In the genomic region with DNA sequence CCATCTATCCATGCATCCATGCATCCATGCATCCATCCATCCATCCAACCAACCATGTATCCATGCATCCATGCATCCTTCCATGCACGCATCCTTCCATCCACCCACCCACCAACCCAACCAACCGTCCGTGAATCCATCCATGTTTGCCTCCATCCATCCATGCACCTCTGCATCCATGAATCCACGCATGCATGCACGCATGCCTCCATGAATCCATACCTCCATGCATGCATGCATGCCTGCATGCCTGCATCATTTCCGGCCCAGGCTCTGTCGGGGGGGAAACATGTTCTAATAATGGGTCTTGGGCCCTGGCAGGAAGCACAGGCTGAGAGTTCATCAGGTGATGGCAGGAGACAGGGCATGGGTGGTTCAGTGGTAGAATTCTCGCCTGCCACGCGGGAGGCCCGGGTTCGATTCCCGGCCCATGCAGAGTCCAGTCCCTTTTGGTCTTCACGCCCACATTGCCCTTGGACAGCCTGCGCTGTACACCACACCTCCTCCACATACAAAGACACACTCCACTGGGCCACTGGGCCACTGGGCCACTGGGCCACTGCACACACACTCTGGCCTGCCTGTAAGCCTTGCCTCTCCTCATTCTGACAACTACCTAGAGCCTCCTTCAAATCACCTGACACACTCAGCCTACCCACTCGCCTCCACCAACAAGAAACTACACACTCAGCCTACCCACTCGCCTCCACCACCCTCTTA, we compare ENCODE assay signal across 8 mouse cellular contexts. TPM values are rescaled to one million over a fixed set of nuclear protein-coding genes. Genes with fewer than 3 reads are reported as not detected.
DNase-seq lines count a peak whose midpoint lies in the region; ATAC-seq and TF ChIP-seq lines count a peak whose summit lies in the region.
"Not testable (repeated sequence)": the region's sequence is repeated elsewhere in the genome, so short reads cannot be mapped to it uniquely, and the experiment has no call there.

No protein-coding gene starts in this region.

- not testable (repeated sequence) for H3K9me3 ChIP-seq in embryonic facial prominence, embryonic 14.5 days (ENCODE audit: control insufficient read depth, low read length); forebrain, embryonic 16.5 days (ENCODE audit: control insufficient read depth, low read length); hindbrain, embryonic 11.5 days (ENCODE audit: control insufficient read depth, low read length); intestine, postnatal 0 days (ENCODE audit: control insufficient read depth); liver, embryonic 11.5 days (ENCODE audit: control insufficient read depth, low read length); neural tube, embryonic 11.5 days (ENCODE audit: control insufficient read depth, low read length)

- not testable (repeated sequence) for H3K36me3 ChIP-seq in embryonic facial prominence, embryonic 14.5 days (ENCODE audit: control insufficient read depth, insufficient read depth, low read length); forebrain, embryonic 16.5 days (ENCODE audit: control insufficient read depth, insufficient read depth); hindbrain, embryonic 11.5 days (ENCODE audit: control insufficient read depth, insufficient read depth, low read length); intestine, postnatal 0 days (ENCODE audit: control insufficient read depth, insufficient read depth); liver, embryonic 11.5 days (ENCODE audit: control insufficient read depth, insufficient read depth, low read length); neural tube, embryonic 11.5 days (ENCODE audit: control insufficient read depth, insufficient read depth, low read length)

- not testable (repeated sequence) for H3K4me2 ChIP-seq in embryonic facial prominence, embryonic 14.5 days (ENCODE audit: low read depth, low read length); forebrain, embryonic 16.5 days (ENCODE audit: low read length); hindbrain, embryonic 11.5 days (replicated peaks; ENCODE audit: low read depth, low read length); intestine, postnatal 0 days (replicated peaks; ENCODE audit: low read depth); liver, embryonic 11.5 days; neural tube, embryonic 11.5 days (ENCODE audit: low read depth)

- not testable (repeated sequence) for TF ChIP-seq CTCF in intestine, postnatal 0 days (IDR thresholded peaks at IDR 0.05; ENCODE audit: low read depth)

- H3K27me3 ChIP-seq in embryonic facial prominence, embryonic 14.5 days (replicated peaks; ENCODE audit: control insufficient read depth, insufficient read depth, low read length), result peaks cover 27% of the 10 kb centered on the region
- not testable (repeated sequence) for H3K27me3 ChIP-seq in forebrain, embryonic 16.5 days (replicated peaks; ENCODE audit: control insufficient read depth, insufficient read depth, low read length)
- peaks cover 17% of the 10 kb centered on the region for H3K27me3 ChIP-seq in hindbrain, embryonic 11.5 days (ENCODE audit: control insufficient read depth, insufficient read depth, low read length)
- H3K27me3 ChIP-seq in intestine, postnatal 0 days (replicated peaks; ENCODE audit: control insufficient read depth, insufficient read depth, low read length), result peaks cover 11% of the 10 kb centered on the region; the same call in 1 of the 2 replicates
- peaks cover 26% of the 10 kb centered on the region for H3K27me3 ChIP-seq in liver, embryonic 11.5 days (replicated peaks; ENCODE audit: control insufficient read depth, insufficient read depth, low read length)
- peaks cover 27% of the 10 kb centered on the region for H3K27me3 ChIP-seq in neural tube, embryonic 11.5 days (ENCODE audit: control insufficient read depth, insufficient read depth, low read length)

- 42% methylated on average over 7 of the region's 17 CpGs for WGBS in embryonic facial prominence, embryonic 14.5 days
- WGBS in forebrain, embryonic 16.5 days, result 41% methylated on average over 9 of the region's 17 CpGs
- 34% methylated on average over 7 of the region's 17 CpGs for WGBS in hindbrain, embryonic 11.5 days
- 35% methylated on average over 9 of the region's 17 CpGs for WGBS in intestine, postnatal 0 days
- 31% methylated on average over 9 of the region's 17 CpGs for WGBS in liver, embryonic 11.5 days
- 33% methylated on average over 7 of the region's 17 CpGs for WGBS in neural tube, embryonic 11.5 days

- ATAC-seq in embryonic facial prominence, embryonic 14.5 days (ENCODE audit: low read depth), result peak; percentile 20
- peak; percentile 16 for ATAC-seq in forebrain, embryonic 16.5 days
- ATAC-seq in hindbrain, embryonic 11.5 days (ENCODE audit: low FRiP score), result peak; percentile 31
- ATAC-seq in intestine, postnatal 0 days, result peak; percentile 1; the same call in 1 of the 2 replicates
- ATAC-seq in liver, embryonic 11.5 days (replicated peaks; ENCODE audit: low FRiP score), result peak; percentile 71
- ATAC-seq in megakaryocyte, adult 5-6 weeks (ENCODE audit: poor library complexity, severe bottlenecking), result peak; percentile 6
- peak; percentile 30 for ATAC-seq in neural tube, embryonic 11.5 days (ENCODE audit: insufficient read depth, low FRiP score, low TSS enrichment)

- peak; percentile 21 to 22 for DNase-seq in B cell, adult 2 months
- DNase-seq in embryonic facial prominence, embryonic 14.5 days (ENCODE audit: low spot score); hindbrain, embryonic 11.5 days (ENCODE audit: low spot score); liver, embryonic 11.5 days (ENCODE audit: low spot score); neural tube, embryonic 11.5 days (ENCODE audit: low spot score): not testable (repeated sequence)

- H3K4me3 ChIP-seq in embryonic facial prominence, embryonic 14.5 days (ENCODE audit: low read depth, low read length); forebrain, embryonic 16.5 days (replicated peaks; ENCODE audit: low read length); hindbrain, embryonic 11.5 days (ENCODE audit: low read depth, low read length); intestine, postnatal 0 days (ENCODE audit: low read depth, low read length); liver, embryonic 11.5 days (ENCODE audit: low read depth, low read length); neural tube, embryonic 11.5 days (ENCODE audit: low read depth, low read length): not testable (repeated sequence)

- H3K4me1 ChIP-seq in embryonic facial prominence, embryonic 14.5 days (ENCODE audit: control insufficient read depth, insufficient read depth, low read length); forebrain, embryonic 16.5 days (replicated peaks; ENCODE audit: control insufficient read depth, insufficient read depth, low read length); hindbrain, embryonic 11.5 days (replicated peaks; ENCODE audit: control insufficient read depth, insufficient read depth, low read length); intestine, postnatal 0 days (replicated peaks; ENCODE audit: control insufficient read depth, insufficient read depth, low read length); liver, embryonic 11.5 days (replicated peaks; ENCODE audit: control insufficient read depth, insufficient read depth, low read length); neural tube, embryonic 11.5 days (ENCODE audit: control insufficient read depth, insufficient read depth, low read length): not testable (repeated sequence)

- H3K9ac ChIP-seq in embryonic facial prominence, embryonic 14.5 days (ENCODE audit: low read depth, low read length); forebrain, embryonic 16.5 days (replicated peaks; ENCODE audit: low read depth, low read length); hindbrain, embryonic 11.5 days (ENCODE audit: low read depth, low read length); intestine, postnatal 0 days (ENCODE audit: low read depth, low read length); liver, embryonic 11.5 days (ENCODE audit: low read depth, low read length); neural tube, embryonic 11.5 days (ENCODE audit: low read length): not testable (repeated sequence)

- H3K27ac ChIP-seq in embryonic facial prominence, embryonic 14.5 days (replicated peaks; ENCODE audit: low read depth, low read length); forebrain, embryonic 16.5 days (ENCODE audit: low read length); hindbrain, embryonic 11.5 days (ENCODE audit: low read depth, low read length); intestine, postnatal 0 days (ENCODE audit: low read depth, low read length); liver, embryonic 11.5 days (ENCODE audit: low read depth, low read length); neural tube, embryonic 11.5 days (ENCODE audit: low read depth, low read length): not testable (repeated sequence)

RNA-seq across cellular contexts. Expression of a gene that starts 16.9 kb away (rescaled TPM):
- polyA plus RNA-seq in embryonic facial prominence, embryonic 14.5 days (2014; fragmentation: Nextera tagmentation; extraction: Ambion mirVana), result 20.5 and 25.0 TPM in 2 replicates
- polyA plus RNA-seq in forebrain, embryonic 16.5 days (2015; fragmentation: Nextera tagmentation; extraction: Ambion mirVana), result 6.7 and 7.6 TPM in 2 replicates
- 9.6 TPM in 2 replicates for polyA plus RNA-seq in hindbrain, embryonic 11.5 days (2014; fragmentation: Nextera tagmentation; extraction: Ambion mirVana)
- polyA plus RNA-seq in intestine, postnatal 0 days (2015; fragmentation: Nextera tagmentation; extraction: Ambion mirVana), result 13.9 and 15.8 TPM in 2 replicates
- polyA plus RNA-seq in liver, embryonic 11.5 days (2014; fragmentation: Nextera tagmentation; extraction: Ambion mirVana), result 28.7 and 29.8 TPM in 2 replicates
- total RNA-seq in megakaryocyte, adult 5-6 weeks (2015), result 499 and 513 TPM in 2 replicates
- 540 and 572 TPM in 2 replicates for total RNA-seq in megakaryocyte, adult 5-6 weeks (2017)
- polyA plus RNA-seq in neural tube, embryonic 11.5 days (2014; fragmentation: Nextera tagmentation; extraction: Ambion mirVana), result 5.6 and 6.7 TPM in 2 replicates

RNA-seq across cellular contexts. Expression of a gene that starts 32.0 kb away (rescaled TPM):
- polyA plus RNA-seq in embryonic facial prominence, embryonic 14.5 days (2014; fragmentation: Nextera tagmentation; extraction: Ambion mirVana), result 4.4 and 12.3 TPM in 2 replicates
- 5.3 and 6.4 TPM in 2 replicates for polyA plus RNA-seq in forebrain, embryonic 16.5 days (2015; fragmentation: Nextera tagmentation; extraction: Ambion mirVana)
- 8.7 and 10.5 TPM in 2 replicates for polyA plus RNA-seq in hindbrain, embryonic 11.5 days (2014; fragmentation: Nextera tagmentation; extraction: Ambion mirVana)
- polyA plus RNA-seq in intestine, postnatal 0 days (2015; fragmentation: Nextera tagmentation; extraction: Ambion mirVana), result 1.9 and 2.9 TPM in 2 replicates
- polyA plus RNA-seq in liver, embryonic 11.5 days (2014; fragmentation: Nextera tagmentation; extraction: Ambion mirVana), result 1.4 and 2.2 TPM in 2 replicates
- 0.91 and 1.0 TPM in 2 replicates for total RNA-seq in megakaryocyte, adult 5-6 weeks (2015)
- total RNA-seq in megakaryocyte, adult 5-6 weeks (2017), result 0.59 TPM in 1 of 2 replicates, not detected in the other
- 2.2 and 2.8 TPM in 2 replicates for polyA plus RNA-seq in neural tube, embryonic 11.5 days (2014; fragmentation: Nextera tagmentation; extraction: Ambion mirVana)

Comparison
In these comparisons a context has a peak if more than half of its experiments do, and no peak if none do; other contexts are left out.
1. ATAC-seq: peak in every context shown above with its lines; median percentile 71 in liver, embryonic 11.5 days; 31 in hindbrain, embryonic 11.5 days; 30 in neural tube, embryonic 11.5 days; 20 in embryonic facial prominence, embryonic 14.5 days; 16 in forebrain, embryonic 16.5 days; 6 in megakaryocyte, adult 5-6 weeks; 1 in intestine, postnatal 0 days.